Mouse (Mus musculus): ENCODE data around the gene Pex16.

DNA sequence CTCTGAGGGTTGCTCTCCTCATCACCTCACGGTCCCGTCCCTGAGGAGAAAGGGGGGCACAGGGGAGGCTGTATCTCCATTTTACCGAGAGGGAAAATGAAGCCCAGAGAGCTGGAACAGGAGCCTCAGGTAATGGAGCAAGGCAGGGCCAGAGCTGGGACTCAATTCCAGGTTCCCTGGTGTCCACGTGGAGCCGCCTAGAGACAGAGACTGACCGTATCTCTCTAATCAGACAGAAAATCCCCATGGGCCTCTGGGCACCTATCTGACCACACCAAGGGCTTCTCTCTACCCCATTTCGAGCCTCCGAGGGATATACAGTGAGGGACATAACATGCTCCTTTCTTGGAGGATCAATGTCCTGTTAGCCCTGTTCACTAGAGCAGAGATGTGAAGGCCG lies 48.7 kb downstream of the Pex16 start:
- TF ChIP-seq POLR2A (IDR thresholded peaks at IDR 0.05; ENCODE audit: borderline replicate concordance, extremely low read depth, low read depth, low read length) (no peak), CTCF (IDR thresholded peaks at IDR 0.05; ENCODE audit: insufficient read depth, low read length) (no peak)
